Mouse (Mus musculus) left cerebral cortex, adult 11 months (tissue): ENCODE data around the gene Gtf2a2.

Source experiments
- DNase-seq: peaks from one replicate; pipeline ENCODE4 v3.0.0; 2022; ENCODE audit warnings: low spot score

The Gtf2a2 gene

DNA sequence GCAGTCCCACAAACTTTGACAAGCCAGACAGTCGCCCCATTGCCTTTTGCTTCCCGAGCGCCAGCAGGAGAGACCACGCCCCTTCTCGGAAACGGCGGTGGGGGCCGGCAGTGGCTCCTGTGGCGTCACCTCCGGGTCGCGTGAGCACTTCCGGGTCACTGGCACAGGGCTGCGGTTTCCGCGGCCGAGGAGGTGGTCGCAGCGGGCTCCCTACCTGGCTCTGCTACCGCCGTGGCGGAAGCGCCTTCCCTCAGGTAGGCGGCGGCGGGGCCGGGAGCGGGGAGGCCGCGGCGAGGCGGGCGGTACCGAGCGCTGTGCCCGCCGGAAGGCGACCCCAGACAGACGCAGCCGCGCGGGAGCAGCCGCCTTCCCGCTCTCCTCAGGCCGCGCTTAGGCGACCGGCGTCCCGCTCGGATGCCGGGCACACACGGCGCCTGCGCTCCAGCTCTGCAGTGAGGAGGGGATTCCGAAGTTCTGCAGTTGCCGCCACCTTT is at the start of gene Gtf2a2:
Gene Gtf2a2 (plus strand): TSS at position 143 of the 494 bp plus-strand sequence.
- peak; percentile 79 for DNase-seq

- DNase-seq: no peak
Measured at GRCm38 (mm10) chr9:69964370-69964769, 48.0 kb upstream of the Gtf2a2 start.

DNA sequence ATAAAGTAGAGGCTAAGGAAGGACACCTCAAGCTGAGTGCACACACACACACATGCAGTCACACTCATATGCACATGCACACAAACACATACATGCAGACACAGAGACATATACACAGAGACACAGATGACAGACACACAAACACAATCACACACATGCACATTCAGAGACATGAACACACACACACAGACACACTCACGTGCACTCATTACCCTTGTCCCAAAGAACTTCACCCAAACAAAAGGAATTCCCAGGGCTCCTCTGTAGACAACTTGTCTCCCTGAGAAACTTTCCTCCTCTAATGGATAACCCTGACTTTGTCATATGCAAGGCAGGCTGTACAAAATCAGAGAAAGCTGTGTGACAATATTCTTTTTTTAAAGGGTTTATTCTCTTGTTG is 26.8 kb upstream of the Gtf2a2 start:
- DNase-seq: no peak

DNA sequence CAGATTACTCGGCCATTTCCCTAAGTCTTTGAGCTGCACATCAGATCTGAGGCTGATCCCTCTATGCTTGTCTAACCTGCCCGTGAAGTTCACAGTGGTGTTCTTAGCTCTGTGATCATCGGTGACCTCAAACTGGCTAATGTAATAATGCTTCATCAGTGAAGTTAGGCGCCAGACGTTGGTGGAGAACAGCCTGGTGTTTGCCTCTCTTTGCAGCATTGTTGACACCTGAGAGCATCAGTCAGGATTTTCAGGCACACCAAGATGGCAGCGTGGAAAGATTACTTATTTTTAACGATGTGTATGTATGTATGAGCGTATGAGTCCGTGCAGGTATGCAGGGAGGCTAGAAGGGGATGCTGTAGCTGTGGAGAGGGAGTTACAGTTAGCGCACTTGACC is 26.3 kb upstream of the Gtf2a2 start:
- no peak for DNase-seq

DNA sequence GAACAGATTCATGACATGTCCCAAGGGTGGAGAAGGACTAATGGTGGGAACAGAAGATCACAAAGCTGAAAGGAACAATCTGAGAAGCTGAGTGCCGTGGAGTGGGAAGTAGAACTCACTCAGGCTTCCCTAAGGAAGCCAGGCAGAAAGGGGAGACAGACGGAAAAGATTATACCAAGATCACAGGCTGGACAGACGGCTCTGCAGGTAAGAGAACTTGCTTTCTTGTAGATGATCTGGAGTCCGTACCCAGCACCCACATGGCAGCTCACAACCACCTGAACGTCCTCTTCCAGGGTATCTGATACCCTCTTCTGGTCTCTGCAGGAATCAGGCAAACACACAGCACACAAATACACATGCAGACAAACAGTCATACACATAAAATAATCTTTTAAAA is 25.8 kb upstream of the Gtf2a2 start:
- no peak for DNase-seq

- no peak for DNase-seq
Measured at GRCm38 (mm10) chr9:69987579-69987978, 24.8 kb upstream of the Gtf2a2 start.

- DNase-seq: no peak
Measured at GRCm38 (mm10) chr9:69988706-69989302, 23.5 kb upstream of the Gtf2a2 start.

GRCm38 (mm10) chr9:69989303-69990121 is 22.8 kb upstream of the Gtf2a2 start, which contains the start of gene Bnip2:
Gene Bnip2 (plus strand): TSS chr9:69989466.
- peak; percentile 84 for DNase-seq

- no peak for DNase-seq
Measured at GRCm38 (mm10) chr9:69990346-69990745, 22.0 kb upstream of the Gtf2a2 start.

DNA sequence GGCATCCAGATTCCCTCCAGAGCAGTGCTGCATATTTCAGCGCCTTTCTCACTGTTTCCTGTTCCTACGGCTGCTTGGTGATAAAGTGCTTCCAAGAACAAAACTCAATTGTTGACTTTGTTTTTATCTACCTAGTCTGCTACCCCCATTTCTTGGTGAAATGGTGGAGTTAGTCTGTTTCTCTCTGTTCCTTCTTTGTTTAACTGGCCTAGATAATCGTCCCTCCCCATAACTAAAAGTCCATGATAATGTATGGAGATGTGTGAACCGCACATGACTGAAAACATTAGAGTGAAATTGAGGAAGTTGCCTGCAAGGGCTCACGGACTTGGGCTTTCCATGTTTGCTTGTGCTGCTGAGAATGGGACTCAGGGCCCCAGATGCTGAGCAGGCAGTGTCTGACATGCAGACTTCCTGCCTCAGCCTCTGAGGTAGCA is 19.5 kb upstream of the Gtf2a2 start:
- no peak for DNase-seq

GRCm38 (mm10) chr9:69993479-69993878 is 18.9 kb upstream of the Gtf2a2 start:
- no peak for DNase-seq

DNA sequence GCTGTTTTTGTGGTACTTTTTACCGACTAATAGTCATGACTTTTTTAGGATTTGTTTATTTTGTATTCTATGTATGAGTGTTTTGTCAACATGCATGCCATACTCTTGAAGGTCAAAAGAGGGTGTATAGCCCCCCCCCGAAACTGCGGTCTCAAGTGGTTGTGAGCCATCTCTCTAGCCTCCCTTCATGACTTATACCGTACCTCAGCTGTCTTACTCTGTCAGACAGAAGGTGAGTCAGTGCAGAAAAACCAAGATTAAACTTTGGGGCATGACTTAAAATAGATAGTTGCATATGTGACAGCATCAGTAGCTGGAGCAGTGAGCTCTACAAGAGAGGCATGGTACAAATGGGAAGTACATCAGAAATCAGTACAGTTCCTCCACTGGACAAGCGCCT is 17.8 kb upstream of the Gtf2a2 start:
- DNase-seq: no peak

DNA sequence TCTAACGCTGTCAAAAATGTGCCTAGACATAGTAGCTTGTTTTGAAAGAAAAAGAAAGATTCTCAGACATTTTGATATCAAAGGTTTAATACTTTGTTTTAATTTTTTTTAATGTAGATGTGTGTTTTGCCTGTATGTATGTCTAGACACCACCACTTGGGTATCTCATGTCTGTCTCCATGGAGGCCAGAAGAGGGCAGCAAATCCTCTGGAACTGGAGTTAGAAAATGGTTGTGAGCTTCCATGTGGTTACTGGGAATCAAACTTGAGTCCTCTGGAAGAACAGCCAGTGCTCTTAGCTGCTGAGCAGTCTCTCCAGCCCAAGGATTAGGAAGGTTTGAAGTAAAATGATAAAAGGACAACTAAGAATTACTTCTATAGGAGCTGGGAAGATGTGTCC is 13.0 kb upstream of the Gtf2a2 start:
- DNase-seq: no peak

DNA sequence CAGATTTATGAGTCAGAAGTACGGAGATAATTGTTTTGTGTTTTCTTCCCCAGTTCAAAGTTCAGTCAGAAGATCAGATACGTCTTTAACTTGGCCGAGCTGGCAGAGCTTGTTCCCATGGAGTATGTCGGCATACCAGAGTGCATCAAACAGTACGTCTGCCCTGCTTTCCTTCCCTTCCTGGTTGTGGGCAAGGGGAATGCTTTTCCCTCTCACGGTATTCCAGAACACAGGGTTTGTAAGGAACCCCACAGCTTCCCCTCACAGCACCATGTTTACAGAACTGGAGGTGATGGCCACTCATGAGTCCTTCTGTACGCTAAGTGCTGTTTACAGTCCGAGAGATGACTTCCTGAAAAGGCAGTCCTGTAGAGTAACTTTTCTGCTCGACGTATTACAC is 8.8 kb upstream of the Gtf2a2 start:
- DNase-seq: no peak

DNA sequence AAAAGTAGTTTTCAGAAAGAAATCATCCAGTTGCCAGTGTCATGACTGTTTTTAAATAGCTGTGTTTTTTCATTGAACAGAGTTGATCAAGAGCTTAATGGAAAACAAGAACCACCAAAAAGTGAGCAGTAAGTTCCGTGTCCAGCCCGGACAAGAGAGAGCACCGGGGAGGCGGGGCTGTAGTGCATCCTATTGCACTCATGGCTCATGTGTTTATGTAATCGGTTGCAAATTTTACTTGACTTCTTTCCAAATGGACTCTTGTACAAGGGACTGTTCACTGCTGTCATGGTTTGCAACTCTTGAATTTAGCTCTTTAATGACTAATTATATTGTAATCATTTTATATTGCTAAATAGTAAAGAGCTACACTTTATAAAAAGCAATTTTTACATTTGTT is 5.4 kb upstream of the Gtf2a2 start:
- no peak for DNase-seq

GRCm38 (mm10) chr9:70007506-70008248 is 4.7 kb upstream of the Gtf2a2 start:
- no peak for DNase-seq

- no peak for DNase-seq
Measured at GRCm38 (mm10) chr9:70009754-70010304, 2.5 kb upstream of the Gtf2a2 start.

GRCm38 (mm10) chr9:70010781-70011473 is 1.4 kb upstream of the Gtf2a2 start:
- no peak for DNase-seq

DNA sequence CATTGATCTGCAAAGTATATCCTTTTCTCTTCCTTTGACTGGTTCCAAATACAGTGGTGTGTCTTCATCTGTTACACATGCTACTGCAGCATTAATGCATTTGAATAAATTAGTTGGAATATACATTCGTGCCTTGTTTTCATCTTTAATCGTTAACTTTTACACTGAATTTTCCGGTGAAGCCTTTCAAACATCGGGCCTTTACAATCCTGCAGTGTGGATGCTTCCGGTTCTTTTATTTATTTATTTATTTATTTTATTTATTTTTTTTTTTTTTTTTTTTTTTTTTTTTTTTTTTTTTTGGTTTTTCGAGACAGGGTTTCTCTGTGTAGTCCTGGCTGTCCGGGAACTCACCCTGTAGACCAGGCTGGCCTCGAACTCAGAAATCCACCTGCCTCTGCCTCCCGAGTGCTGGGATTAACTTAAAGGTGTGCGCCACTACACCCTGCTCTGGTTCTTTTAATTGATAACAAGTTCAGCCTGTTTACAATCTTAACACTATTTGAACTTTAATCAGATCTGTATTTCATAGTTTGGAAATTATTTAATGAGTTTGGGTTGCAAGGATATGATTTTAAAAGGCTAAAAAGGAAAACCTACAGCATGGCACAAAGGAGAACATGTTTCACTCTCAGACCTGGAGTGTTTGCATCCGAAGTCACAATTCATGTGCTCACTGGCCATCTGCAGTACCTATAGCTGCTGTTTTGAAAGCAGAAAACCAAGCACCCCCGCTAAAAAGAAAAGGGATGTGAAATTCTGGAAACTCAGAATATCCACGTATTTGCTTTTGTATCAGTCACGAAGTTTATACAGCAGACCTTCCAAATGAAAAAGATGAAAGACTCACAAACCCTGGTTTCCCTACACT is 578 bp upstream of the Gtf2a2 start:
- no peak for DNase-seq

GRCm38 (mm10) chr9:70015632-70016031 is 3.3 kb downstream of the Gtf2a2 start:
- DNase-seq: no peak

GRCm38 (mm10) chr9:70018879-70019278 is 6.5 kb downstream of the Gtf2a2 start:
- DNase-seq: no peak
